Mouse (Mus musculus): ENCODE results near the gene Nrxn2.

Nrxn2 gene

DNA sequence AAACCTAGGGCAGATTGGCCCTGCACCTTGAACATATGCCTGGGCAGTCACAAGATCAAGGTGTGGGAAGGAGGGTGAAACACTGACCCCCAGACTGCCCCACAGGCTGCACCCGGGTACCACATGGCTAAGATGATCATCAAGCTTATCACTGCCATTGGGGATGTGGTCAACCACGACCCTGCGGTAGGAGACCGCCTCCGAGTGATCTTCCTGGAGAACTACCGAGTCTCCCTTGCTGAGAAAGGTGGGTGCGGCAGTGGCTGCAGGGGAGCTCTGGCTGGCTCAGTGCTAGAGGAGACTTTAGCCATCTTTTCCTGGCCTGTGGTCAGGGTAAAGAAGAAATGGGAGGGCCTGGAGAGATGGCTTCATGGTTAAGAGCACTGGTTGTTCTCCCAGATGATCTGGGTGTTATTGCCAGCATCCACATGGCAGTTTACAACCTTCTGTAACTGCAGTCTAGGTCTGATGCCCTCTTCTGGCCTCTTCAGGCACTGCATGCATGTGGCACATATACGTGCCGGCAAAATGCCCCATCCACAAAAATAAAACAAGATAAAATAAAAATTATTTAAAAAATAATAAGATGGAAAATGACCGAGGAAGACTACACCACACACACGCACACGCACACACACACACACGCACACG is 25.7 kb upstream of the Nrxn2 start:
- no peak for DNase-seq

DNA sequence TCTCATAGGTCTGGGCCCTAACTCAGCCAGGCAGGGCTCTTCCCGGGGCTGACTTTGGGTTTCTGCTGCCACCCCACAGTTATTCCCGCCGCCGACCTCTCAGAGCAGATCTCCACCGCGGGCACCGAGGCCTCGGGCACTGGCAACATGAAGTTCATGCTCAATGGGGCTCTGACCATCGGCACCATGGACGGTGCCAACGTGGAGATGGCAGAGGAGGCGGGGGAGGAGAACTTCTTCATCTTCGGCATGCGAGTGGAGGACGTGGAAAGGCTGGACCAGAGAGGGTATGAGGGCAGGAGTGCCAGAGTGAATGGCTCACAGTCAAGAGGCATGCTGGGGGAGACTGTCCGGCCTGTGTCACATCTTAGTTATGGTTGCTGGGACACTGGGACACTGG is 24.9 kb upstream of the Nrxn2 start:
- no peak for DNase-seq

DNA sequence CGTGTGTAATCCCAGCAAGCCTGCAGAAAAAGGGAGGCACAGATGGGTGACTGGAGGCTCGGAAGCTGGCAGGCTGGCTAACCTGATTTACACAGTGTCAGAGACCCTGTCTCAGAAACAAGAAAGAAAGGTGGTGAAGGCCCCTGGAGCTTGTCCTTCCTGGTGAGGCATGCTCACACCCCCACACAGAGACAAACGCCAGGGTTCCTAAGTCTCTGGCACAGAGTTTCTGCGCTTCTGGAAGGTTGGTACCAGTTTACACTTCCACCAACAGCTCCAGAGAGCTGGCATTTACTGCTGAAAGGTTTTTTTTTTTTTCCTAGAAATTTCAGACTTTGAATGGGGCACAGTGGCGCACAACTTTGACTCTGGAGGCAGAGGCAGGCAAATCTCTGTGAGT is 22.3 kb upstream of the Nrxn2 start:
- no peak for DNase-seq

DNA sequence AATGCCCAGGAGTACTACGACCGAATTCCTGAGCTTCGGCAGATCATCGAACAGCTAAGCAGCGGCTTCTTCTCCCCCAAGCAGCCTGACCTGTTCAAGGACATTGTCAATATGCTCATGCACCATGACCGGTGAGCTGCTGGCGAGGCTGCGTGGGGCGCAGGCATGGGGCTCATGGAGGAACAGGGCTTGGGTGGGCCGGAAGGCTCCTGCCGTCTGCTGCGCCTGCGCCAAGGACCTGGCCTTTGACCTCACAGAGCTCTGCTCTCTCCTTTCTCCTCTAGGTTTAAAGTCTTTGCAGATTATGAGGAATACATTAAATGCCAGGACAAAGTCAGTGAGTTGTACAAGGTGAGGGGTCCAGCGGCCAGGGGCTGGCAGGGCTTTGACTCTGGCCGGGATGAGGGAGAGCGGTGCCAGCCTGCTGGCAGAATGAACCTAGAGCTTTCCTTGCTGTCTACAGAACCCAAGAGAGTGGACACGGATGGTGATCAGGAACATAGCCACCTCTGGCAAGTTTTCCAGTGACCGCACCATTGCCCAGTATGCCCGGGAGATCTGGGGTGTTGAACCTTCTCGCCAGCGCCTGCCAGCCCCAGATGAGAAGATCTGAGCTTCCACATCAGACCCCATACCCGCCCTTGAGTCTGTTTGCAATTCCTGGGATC is 20.8 kb upstream of the Nrxn2 start:
- DNase-seq, result peak in 1 of 2 experiments; percentile 41

DNA sequence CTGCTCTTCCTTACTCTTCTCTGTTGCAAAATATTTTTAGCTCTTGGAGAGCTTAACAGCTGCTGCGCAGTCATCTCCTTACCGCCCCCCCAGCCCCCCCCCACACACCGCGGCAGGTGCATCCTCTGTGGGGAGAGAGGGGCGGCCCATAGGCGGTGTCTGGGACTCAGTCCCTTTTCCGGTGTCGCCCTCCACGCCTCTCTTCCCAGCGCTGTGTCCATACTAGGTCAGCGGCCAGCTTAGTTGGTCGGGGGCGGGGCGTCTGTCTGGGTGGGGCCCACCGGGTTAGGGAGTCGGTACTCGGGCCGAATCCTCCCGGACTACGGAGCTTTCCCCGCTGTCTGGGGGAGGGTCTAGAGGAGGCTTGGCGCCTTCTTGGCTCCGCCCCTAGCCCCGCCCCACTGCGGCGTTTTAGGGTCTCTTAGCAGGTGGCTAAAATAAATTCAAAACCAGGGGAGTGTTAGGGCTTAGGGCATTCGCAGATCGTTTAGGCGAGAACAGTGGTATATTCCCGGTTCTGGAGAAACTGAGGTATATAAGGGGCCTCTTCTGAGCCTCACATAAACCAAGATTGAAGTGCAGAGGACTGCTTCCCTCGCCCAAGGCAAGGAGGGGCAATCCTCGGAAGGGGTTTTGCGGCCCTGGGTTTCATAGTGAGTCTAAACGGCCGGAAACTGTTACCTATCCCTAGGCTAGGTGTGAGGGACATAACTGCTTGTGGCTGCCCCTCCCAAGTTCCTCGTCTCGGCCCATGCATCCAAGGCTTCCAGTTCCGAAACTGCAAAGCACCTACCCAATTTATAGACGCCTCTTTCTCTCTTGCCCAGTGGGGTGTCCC is 19.9 kb upstream of the Nrxn2 start:
- peak; percentile 52 to 62 for DNase-seq

DNA sequence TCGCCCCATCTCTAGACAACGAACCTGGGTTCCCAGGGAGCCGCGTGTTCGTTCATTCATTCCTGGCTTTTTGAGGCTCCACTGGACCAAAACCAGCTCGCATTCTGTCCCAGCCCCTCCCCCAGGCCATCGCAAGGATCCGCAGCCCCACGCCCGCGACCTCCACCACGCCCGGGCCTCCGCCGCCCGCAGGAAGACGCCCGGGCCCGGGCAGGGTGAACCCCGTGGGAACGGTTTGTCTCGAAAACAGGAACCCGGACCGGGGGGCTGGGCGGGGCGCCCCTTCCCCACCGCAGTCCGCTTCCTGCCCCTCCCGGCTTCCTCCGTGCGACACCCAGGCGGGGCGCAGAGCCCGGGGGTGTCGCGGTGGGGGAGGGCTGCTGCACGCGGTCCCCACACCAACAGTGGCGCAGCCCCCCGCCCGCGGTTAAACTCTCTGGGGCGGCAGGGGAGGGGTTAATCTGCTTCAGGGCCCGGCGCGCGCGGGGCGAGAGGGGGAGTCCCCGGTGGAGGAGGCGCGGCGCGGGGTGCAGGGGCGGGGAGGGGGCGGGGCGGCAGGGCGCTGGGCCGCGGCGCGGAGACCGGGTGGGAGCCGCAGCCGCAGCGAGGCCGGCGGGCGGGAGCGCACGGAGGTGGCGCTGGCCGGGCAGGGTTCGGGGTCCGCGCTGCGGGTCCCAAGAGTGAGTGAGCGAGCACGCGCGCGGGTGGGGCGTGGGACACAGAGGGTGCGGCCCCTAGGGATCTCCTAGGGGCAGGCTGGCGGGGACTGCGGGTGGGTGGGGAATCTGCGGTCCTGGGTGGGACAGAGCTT is 19.0 kb upstream of the Nrxn2 start, which contains the start of gene Rasgrp2:
TSS of gene Rasgrp2 (plus strand) at position 56 of the 811 bp plus-strand sequence.
- DNase-seq, result peak; percentile 40 to 55

DNA sequence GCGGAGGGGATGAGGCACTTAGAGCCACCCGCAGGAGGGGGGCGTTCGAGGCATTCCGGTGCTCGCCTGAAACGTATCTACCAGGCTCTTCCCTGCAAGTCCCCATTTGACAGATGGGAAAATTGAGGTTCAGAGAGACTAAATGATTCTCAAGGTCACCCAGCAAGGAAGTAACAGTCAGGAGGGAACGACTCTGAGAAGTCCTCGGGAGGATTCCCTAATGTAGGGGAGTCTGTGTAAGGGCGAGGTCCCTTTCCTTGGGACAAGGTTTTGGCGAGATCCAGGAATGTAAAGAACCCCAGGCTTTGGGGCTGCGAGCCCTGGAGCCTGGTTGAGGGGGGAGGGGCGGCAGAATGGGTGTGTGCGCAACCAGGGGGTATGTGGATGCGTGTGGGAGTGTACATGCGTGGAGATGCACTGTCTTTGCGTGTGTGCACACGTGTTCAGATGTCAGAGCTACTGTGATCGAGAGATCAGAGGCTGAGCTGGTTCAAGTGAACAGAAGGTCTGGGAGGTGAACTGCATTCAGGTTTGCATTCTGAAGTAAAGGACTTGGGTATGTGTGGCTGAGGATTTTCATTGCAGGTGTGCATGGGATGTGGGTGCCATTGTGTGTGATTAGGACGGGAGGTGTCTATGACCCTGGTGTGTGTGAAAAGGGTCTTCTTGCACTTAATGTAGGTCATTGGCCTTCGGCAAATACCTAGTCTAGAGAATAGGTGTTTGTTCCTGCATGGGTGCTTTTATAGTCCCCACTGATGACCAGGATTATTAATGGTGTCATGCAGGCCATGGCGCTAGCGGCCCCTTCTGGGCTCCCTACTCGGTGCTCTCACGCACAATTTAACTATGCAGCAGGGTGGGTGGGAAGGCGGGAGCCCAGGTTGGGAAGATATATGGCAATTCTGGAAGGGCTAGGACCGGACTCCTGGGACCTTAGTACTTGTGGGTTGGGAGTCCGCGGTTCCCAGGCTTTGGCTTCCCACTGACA is 18.1 kb upstream of the Nrxn2 start:
- no peak for DNase-seq

DNA sequence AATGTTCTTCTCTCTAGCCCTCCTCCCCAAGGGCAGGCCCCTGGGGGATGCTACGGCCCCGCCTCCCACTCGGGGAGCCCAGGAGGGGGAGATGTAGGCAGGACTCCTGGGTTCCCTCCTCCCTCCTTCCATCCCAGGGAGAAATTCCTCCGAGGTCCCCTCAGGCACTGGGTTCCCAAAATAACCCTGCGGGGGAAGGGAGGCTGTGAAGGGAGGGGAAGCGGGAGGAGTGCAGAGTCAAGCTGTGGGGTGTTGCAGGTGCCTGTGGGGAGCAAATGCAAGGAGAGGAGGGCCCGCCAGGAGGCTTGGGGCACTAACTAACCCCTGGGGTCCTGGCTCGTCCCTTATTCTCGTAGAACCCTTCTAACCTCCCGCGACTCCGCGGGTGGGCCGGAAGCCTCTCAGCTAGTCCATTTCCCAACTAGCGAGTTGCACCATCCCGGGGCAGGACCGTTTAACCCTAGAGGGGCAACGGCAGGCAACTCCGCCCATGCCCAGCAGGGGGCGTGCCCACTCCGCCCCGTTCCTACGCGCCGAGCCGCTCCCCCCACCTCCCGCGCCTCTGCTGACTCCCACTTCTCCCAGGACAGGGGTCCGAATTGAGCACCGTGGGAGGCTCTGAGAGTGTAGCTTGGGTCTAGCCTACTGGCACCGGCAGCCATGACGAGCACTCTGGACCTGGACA is 17.3 kb upstream of the Nrxn2 start:
- peak; percentile 68 to 78 for DNase-seq

DNA sequence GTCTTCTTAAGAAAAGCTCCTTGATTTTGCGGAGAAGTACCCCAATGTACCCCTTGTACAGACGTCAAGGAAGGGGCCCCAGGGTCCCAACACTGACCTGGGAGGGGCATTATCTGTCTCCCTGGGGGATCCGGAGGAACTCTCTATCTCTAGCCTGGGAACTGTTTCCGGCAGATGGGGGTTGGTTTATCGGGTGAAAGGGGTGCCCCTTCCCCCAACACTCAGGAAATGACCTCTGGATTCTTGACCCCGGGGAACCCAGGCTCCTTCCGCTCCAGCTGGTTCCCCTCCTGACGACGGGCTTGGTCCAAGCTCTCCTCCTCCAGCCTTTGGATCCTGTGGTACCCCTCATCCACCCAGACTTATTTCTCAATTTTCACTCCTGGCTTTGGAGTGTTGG is 16.6 kb upstream of the Nrxn2 start:
- peak; percentile 53 to 73 for DNase-seq

DNA sequence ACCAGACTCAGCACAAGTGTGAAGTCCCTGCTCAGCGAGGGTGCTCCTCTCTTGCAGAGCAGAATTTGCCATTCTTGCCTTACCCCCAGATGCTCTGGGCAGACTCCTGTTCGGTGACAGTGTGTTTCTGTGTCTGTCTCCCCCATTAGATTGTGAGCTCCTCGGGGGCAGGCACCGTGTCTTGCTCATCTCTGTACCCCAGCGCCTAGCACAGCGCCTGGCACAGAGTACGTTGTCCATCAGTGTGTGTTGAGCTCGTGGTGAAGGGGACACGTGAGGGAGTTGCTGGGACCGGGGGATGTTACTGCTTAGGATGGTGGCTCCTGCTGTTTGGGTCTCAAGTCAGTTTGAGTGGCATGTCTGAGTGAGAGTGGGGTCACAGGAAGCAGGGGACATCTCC is 14.7 kb upstream of the Nrxn2 start:
- no peak for DNase-seq

DNA sequence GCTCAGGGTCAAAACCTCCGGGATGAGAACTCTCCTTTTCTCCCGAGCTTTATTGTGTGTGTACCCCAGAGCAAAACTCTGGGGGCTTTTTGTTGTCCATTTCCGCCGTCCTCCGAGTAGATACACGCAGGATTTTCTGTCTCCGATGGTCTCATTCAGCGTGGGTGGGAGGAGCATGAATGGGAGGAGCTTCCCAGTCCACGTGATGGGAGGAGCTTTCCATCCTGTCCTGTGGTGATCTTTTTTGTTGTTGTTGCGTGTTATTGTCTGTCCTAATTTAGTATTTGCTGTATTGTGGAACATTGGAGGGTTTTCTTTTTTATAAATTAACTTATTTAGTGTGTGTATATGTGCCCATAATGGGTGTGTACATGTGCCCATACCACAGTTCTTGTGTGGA is 13.1 kb upstream of the Nrxn2 start:
- DNase-seq, result no peak

DNA sequence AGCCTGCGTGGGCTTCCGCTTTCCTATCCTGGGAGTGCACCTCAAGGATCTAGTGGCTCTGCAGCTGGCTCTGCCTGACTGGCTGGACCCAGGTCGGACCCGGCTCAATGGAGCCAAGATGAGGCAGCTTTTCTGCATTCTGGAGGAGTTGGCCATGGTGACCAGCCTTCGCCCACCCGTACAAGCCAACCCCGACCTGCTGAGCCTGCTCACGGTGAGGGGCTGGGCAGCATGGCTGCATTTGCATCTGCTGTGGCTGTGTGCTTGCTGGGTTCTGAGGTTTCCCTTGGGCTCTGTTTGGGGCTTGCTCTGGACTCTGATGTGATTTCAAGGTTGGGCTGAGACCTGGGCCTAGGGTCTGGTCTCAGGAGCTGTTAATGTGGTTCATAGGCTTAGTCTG is 11.4 kb upstream of the Nrxn2 start:
- no peak for DNase-seq

DNA sequence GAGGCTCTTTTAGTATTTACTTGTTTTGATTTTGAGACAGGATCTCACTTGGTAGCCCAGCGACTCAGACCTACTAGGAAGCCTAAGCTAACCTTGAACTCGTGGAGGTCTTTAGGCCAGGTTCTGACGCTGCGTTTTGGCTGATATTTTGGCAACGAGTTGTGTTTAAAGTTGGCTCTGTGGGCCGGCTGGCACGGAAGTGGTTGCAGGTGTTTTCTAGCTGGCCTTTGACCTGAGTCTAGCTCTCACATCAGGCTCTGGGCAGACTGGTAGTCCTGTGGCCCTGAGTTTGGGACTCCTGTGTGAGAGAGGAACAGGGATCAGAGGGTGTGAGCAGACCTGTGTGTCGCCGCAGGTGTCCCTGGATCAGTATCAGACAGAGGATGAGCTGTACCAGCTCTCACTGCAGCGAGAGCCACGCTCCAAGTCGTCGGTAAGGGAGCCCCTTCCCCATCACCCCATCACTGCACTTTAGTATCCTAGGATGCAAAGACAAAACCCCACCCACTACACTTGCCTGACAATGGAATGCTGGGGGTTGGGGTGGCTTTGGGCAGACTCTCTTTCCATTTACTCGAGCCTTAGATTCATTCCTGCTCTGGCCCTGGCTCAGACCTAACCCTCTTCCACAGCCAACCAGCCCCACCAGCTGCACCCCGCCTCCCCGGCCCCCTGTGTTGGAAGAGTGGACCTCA is 10.6 kb upstream of the Nrxn2 start:
- DNase-seq, result no peak

DNA sequence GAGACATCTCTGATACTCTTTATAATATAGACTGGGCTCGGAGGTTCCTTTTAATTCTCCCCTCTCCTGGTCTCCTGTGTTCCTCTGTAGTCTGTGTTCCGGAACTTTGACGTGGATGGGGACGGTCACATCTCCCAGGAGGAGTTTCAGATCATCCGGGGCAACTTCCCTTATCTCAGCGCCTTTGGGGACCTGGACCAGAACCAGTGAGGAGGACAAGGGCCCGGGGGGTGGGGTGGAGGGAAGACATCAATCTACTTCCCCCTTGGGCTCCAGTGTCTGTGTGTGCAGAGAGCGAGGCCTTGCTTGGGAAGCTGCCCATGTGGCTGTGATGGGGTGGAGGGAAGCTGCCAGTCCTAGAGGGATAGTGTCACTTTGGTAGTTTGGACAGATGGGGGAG is 9.8 kb upstream of the Nrxn2 start:
- DNase-seq, result no peak

DNA sequence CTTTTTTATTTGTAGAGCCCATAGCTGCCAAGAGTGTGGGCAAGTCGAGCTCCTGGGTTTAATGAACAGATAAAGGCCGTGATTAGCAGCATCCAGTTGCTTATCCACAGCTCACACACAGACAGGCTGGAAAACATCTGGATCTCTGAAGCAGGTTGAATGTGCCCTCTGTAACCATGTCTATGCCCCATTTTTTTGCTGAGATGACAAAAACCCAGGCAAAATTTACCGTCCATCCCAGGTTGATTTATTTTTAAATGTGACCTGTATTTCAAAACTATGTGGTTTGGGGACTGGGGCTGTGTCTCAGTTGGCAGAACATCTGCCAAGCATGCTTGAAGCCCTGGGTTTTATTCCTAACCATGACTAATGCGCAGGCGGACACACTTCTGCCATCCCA is 9.4 kb upstream of the Nrxn2 start:
- DNase-seq, result no peak

DNA sequence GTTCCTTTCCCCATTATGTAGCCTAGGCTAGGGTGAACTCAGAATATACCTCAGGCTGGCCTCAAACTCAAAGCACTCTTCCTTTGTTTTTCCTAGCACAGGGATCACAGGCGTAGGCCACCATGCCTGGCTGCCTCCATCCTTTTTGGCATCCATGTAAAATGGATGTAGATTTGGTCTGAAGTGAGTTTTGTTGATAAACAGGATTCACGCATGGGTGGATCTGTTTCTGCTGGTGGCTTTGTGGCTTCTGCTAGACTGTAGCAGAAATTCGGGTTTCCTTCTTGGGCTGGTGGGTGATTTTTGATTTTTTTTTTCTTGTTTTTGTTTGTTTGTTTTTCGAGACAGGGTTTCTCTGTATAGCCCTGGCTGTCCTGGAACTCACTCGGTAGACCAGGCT is 8.6 kb upstream of the Nrxn2 start:
- no peak for DNase-seq

DNA sequence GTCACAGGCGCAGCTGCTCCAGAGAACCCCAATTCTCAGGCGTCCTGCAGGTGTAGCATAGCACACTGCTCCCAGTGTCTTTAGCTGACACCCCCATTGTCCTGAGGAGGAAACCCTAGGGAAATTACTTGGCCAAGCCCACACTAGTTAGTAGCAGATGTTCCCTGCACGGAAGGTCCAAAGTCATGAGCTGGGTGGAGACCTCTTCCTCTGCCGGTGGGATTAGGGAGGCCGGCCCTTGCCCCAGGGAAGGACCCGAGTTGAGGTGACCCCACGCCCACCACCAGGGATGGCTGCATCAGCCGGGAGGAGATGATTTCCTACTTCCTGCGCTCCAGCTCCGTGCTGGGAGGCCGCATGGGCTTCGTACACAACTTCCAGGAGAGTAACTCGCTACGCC is 5.7 kb upstream of the Nrxn2 start:
- DNase-seq, result no peak

DNA sequence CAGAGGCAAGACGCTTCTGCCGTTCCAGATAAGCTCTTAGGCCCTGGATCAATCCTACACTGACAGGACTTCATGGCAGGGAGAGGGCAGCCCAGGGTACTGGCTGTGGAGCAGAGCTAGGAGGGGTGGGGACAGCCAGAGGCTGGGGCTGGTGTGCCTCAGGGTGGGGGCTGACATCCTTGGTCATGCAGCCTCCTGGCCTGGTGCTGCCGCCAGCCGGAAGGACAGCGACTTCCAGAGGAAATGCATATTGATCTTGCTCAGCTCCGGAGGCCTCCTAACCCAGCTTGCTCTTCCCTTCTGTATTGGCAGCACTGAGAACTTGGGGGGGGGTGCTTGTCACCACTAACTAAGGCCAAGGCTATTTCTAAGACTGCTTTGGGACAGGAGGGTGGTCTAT is 3.1 kb upstream of the Nrxn2 start:
- DNase-seq, result no peak

DNA sequence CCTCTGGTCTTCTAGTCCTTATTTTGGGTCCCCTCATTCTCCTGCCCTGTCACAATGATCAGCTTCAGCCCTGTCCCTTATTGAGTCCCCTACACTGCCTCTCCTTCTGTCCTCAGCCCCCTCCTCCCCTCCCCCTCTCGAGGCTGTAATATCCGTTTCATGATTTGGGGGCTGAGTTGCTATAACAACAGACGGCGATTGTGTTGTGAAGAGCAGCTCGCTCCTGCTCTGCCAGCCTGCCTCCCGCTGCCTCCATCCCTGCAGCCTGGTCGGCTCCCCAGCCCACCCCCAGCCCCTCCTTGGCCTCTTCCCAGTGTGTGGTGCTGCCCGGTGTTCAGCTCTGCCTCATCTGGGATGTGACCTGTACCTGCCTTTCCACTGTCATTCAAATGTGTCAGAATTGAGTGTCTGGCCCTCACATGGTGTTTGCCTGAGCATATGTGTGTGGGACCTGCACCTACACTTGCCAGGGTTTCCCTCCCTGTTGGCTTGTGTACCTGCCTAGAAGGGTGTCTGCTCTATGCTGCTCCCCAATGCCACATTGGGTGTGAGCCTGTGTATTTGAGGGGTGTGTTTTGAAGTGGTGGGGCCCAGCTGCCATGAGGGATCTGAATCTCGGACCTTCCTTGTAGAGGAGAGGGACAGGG is 2.3 kb upstream of the Nrxn2 start:
- no peak for DNase-seq
